ENCODE assay signal across 28 mouse cellular contexts in genomic region chr7:45224826-45225225, GRCm38 (mm10). TPM values are rescaled to one million over a fixed set of nuclear protein-coding genes. Genes with fewer than 3 reads are reported as not detected.
"Had no signal": no experiment of that assay in that cellular context is flagged by ENCODE, and none has a peak within 500 bp of the region (broad histone marks: within the 10 kb centered on the region; RNA-seq: fewer than 3 reads in every experiment).

No protein-coding gene starts in this region.

- H3K27me3 ChIP-seq: heart, embryonic 13.5 days; heart, embryonic 15.5 days; hindbrain, embryonic 12.5 days; intestine, embryonic 15.5 days; limb, embryonic 13.5 days; limb, embryonic 15.5 days had no signal

- ATAC-seq: hindbrain, embryonic 16.5 days; inflammation-experienced regulatory T-cells, adult 6 months; intestine, embryonic 15.5 days; intestine, postnatal 0 days; liver, embryonic 12.5 days had no signal

- H3K4me3 ChIP-seq: gastrocnemius, adult 2 months; heart, embryonic 13.5 days; heart, embryonic 15.5 days; hindbrain, embryonic 10.5 days; hindbrain, embryonic 12.5 days; intestine, embryonic 15.5 days; layer of hippocampus, adult 2 months; left cerebral cortex, adult 2 months; limb, embryonic 13.5 days; limb, embryonic 15.5 days; liver, embryonic 12.5 days had no signal

- H3K9me3 ChIP-seq: heart, embryonic 13.5 days; heart, embryonic 15.5 days; hindbrain, embryonic 10.5 days; hindbrain, embryonic 12.5 days; intestine, embryonic 15.5 days; limb, embryonic 13.5 days; limb, embryonic 15.5 days; liver, embryonic 12.5 days had no signal

- DNase-seq: gastrocnemius, adult 2 months; gastrocnemius, postnatal 10 days; gastrocnemius, postnatal 25 days; heart, adult 18-20 months; heart, postnatal 10 days; heart, postnatal 4 days; kidney, adult 18-20 months; kidney, adult 8-10 months; kidney, postnatal 10 days; kidney, postnatal 25 days; kidney, postnatal 4 days had no signal

- H3K4me2 ChIP-seq: heart, embryonic 13.5 days; heart, embryonic 15.5 days; hindbrain, embryonic 12.5 days; hindbrain, embryonic 14.5 days; intestine, embryonic 15.5 days; limb, embryonic 13.5 days; limb, embryonic 15.5 days; liver, embryonic 12.5 days had no signal

- H3K4me1 ChIP-seq: heart, embryonic 15.5 days; intestine, embryonic 15.5 days; limb, embryonic 15.5 days; liver, embryonic 12.5 days had no signal

- H3K27ac ChIP-seq: gastrocnemius, adult 2 months; heart, embryonic 13.5 days; heart, embryonic 15.5 days; hindbrain, embryonic 10.5 days; hindbrain, embryonic 12.5 days; hindbrain, embryonic 14.5 days; intestine, embryonic 15.5 days; layer of hippocampus, adult 2 months; left cerebral cortex, adult 2 months; limb, embryonic 13.5 days; limb, embryonic 15.5 days; liver, embryonic 12.5 days; liver, embryonic 14.5 days had no signal

- H3K9ac ChIP-seq: heart, embryonic 13.5 days; heart, embryonic 15.5 days; hindbrain, embryonic 12.5 days; hindbrain, embryonic 14.5 days; intestine, embryonic 15.5 days; limb, embryonic 13.5 days; limb, embryonic 15.5 days; liver, embryonic 12.5 days; liver, embryonic 14.5 days had no signal

RNA-seq across cellular contexts. Expression of gene Dkkl1, which starts 12.9 kb away (rescaled TPM):
- polyA plus RNA-seq: kidney, embryonic 16.5 days had no signal

RNA-seq across cellular contexts. Expression of gene Slc6a16, which starts 16.1 kb away (rescaled TPM):
- polyA plus RNA-seq: hindbrain, embryonic 10.5 days; inflammation-experienced regulatory T-cells, adult 6 months; intestine, embryonic 15.5 days; intestine, postnatal 0 days; limb, embryonic 15.5 days; liver, embryonic 12.5 days had no signal

RNA-seq across cellular contexts. Expression of gene Ccdc155, which starts 20.1 kb away (rescaled TPM):
- polyA plus RNA-seq: intestine, postnatal 0 days; liver, adult 2 months had no signal
